Mouse (Mus musculus) G1E (cell line): ENCODE measurements around the gene Sema3a.
"Not testable (repeated sequence)": the region's sequence is repeated elsewhere in the genome, so short reads cannot be mapped to it uniquely, and the experiment has no call there.

Experiments used
- CTCF ChIP-seq: IDR thresholded peaks from 2 replicates; pipeline ENCODE4 v1.5.1; 2012; ENCODE audit warnings: low read depth, low read length, inconsistent platforms, mixed read lengths
- GATA1 ChIP-seq: IDR thresholded peaks from 2 replicates; pipeline ENCODE4 v1.6.1; 2012; ENCODE audit warnings: borderline replicate concordance, low read length, inconsistent platforms, mixed read lengths

- TF ChIP-seq CTCF, GATA1: not testable (repeated sequence)
Observed at GRCm38 (mm10) chr5:13495967-13496366, 370.8 kb downstream of the Sema3a start.
